Mouse (Mus musculus) hindbrain, embryonic 15.5 days (tissue): ENCODE measurements at regions not wholly inside any gene's neighbourhood (a gene's known extent, or its start where the extent isn't known, plus 50 kb on each side); places are given as distances from the start of the nearest gene placed in this dataset.

Experiments
- ATAC-seq: fragments of 200-750 bp; cut with Nextera tagmentation; 2 replicates; pipeline ENCODE4 v1.8.0; 2017; ENCODE audit warnings: low read depth, moderate number of reproducible peaks, moderate TSS enrichment; ENCODE audit not compliant: low FRiP score
- H3K27ac ChIP-seq: fragments of 300-500 bp; sonication (generic); replicated peaks from 2 replicates; pipeline ENCODE4 v1.5.1; 2015; ENCODE audit warnings: mild to moderate bottlenecking, inconsistent platforms
- H3K27me3 ChIP-seq: fragments of 300-500 bp; sonication (generic); 2 replicates; pipeline ENCODE4 v1.6.1; 2015; ENCODE audit warnings: control low read depth, inconsistent platforms
- H3K36me3 ChIP-seq: fragments of 300-500 bp; sonication (generic); 2 replicates; pipeline ENCODE4 v1.6.1; 2015; ENCODE audit warnings: control low read depth, inconsistent platforms
- H3K4me1 ChIP-seq: fragments of 300-500 bp; sonication (generic); replicated peaks from 2 replicates; pipeline ENCODE4 v1.6.1; 2015; ENCODE audit warnings: control low read depth, inconsistent platforms
- H3K4me2 ChIP-seq: fragments of 300-500 bp; sonication (generic); 2 replicates; pipeline ENCODE4 v1.6.1; 2015; ENCODE audit warnings: moderate library complexity, mild to moderate bottlenecking, inconsistent platforms
- H3K4me3 ChIP-seq: fragments of 300-500 bp; sonication (generic); 2 replicates; pipeline ENCODE4 v1.5.1; 2015; ENCODE audit warnings: mild to moderate bottlenecking, inconsistent platforms
- H3K9ac ChIP-seq: fragments of 300-500 bp; sonication (generic); 2 replicates; pipeline ENCODE4 v1.6.1; 2015; ENCODE audit warnings: inconsistent platforms
- H3K9me3 ChIP-seq: fragments of 300-500 bp; sonication (generic); 2 replicates; pipeline ENCODE4 v1.6.1; 2016; ENCODE audit warnings: control low read depth, inconsistent platforms
- WGBS: fragments of 180-500 bp; shearing (Covaris S2); methylation state at CpG from one replicate; pipeline ENCODE4 v1.1.7; 2015; 5-methylcytosine and 5-hydroxymethylcytosine counted together

DNA sequence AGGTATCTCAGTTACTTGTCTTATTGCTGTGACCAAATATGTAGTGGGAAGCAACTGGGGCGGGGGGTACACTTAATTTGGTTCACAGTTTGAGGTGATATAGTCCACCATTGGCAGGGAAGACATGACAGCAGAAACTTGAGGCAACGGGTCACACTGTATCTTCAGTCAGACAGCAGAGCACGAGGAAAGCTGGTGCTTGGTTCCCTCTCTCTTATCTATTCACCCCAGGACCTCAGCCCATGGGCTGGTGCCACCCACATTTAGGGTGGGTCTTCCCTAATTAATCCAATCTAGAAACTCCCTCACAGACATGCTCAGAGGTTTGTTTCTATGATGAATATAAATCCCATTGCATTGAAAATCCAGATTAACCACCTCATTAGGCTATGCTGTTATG lies 56.5 kb downstream of the Otud1 start:
- 73% methylated on average over 3 of the region's 3 CpGs for WGBS
- Histone ChIP-seq H3K9me3 (no peaks in the 10 kb centered on the region), H3K4me3 (no peak overlapping the region), H3K36me3 (no peaks in the 10 kb centered on the region), H3K4me1 (0 out of 2 replicates have a peak, but pooled peaks cover 2% of the 10 kb centered on the region), H3K27ac (no peak overlapping the region), H3K9ac (no peak overlapping the region), H3K4me2 (no peak overlapping the region), H3K27me3 (no peaks in the 10 kb centered on the region)
- ATAC-seq = no peak

- Histone ChIP-seq H3K36me3 (no peaks in the 10 kb centered on the region), H3K4me1 (0 out of 2 replicates have a peak, but pooled peaks cover 2% of the 10 kb centered on the region), H3K9me3 (no peaks in the 10 kb centered on the region), H3K9ac (0 out of 2 replicates have a peak overlapping the region, but pooled peaks have one; percentile 26), H3K4me3 (peak overlapping the region; percentile 29), H3K27me3 (no peaks in the 10 kb centered on the region), H3K4me2 (peak overlapping the region; percentile 53), H3K27ac (no peak overlapping the region)
- ATAC-seq = peak; percentile 89
- 31% methylated on average over 11 of the region's 11 CpGs for WGBS
Observed at GRCm38 (mm10) chr2:19715564-19716238, 58.1 kb downstream of the Otud1 start.

- H3K27ac ChIP-seq = no peak overlapping the region
- H3K4me2 ChIP-seq = no peak overlapping the region
- no peak for ATAC-seq
- H3K27me3 ChIP-seq = no peaks in the 10 kb centered on the region
- H3K36me3 ChIP-seq = no peaks in the 10 kb centered on the region
- H3K4me3 ChIP-seq = no peak overlapping the region
- no peak overlapping the region for H3K9ac ChIP-seq
- 0 out of 2 replicates have a peak, but pooled peaks cover 2% of the 10 kb centered on the region for H3K4me1 ChIP-seq
- H3K9me3 ChIP-seq = no peaks in the 10 kb centered on the region
- WGBS = 91% methylated on average over 5 of the region's 5 CpGs
Observed at GRCm38 (mm10) chr2:19716388-19716787, 58.8 kb downstream of the Otud1 start.

- no peak for ATAC-seq
- Histone ChIP-seq H3K27me3 (no peaks in the 10 kb centered on the region), H3K4me3 (no peak overlapping the region), H3K4me2 (no peak overlapping the region), H3K9me3 (no peaks in the 10 kb centered on the region), H3K9ac (no peak overlapping the region), H3K4me1 (no peaks in the 10 kb centered on the region), H3K27ac (no peak overlapping the region), H3K36me3 (no peaks in the 10 kb centered on the region)
- 88% methylated on average over 6 of the region's 6 CpGs for WGBS
Observed at GRCm38 (mm10) chr2:19726085-19726484, 68.5 kb downstream of the Otud1 start.

DNA sequence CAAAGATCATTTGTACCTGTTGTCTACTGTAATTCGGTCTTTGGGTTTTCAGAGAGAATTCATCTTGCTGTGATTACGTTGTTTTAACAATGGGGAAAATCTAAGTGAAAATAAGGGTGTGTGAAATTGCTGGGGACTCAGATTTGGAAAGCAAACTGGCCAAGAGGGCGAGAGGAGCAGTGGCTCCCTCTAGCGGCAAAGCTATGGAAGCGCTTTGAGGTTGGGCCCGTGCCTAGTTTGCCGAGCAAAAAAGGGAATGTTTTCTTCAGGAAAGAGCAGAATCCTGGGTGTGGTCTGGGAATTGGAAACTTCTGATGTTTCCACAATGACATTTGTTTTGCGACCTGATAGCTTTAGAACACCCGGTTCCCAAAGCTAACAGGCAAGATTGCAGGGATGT lies 69.4 kb downstream of the Otud1 start:
- Histone ChIP-seq H3K9ac (no peak overlapping the region), H3K4me3 (no peak overlapping the region), H3K27me3 (no peaks in the 10 kb centered on the region), H3K4me2 (no peak overlapping the region), H3K36me3 (no peaks in the 10 kb centered on the region), H3K4me1 (no peaks in the 10 kb centered on the region), H3K9me3 (no peaks in the 10 kb centered on the region), H3K27ac (no peak overlapping the region)
- ATAC-seq = no peak
- WGBS = 11% methylated on average over 9 of the region's 9 CpGs

GRCm38 (mm10) chr2:19732922-19733859 lies 75.6 kb downstream of the Otud1 start:
- Histone ChIP-seq H3K36me3 (no peaks in the 10 kb centered on the region), H3K4me3 (no peak overlapping the region), H3K4me2 (no peak overlapping the region), H3K9ac (no peak overlapping the region), H3K9me3 (no peaks in the 10 kb centered on the region), H3K27me3 (no peaks in the 10 kb centered on the region), H3K4me1 (no peaks in the 10 kb centered on the region), H3K27ac (no peak overlapping the region)
- WGBS = 74% methylated on average over 12 of the region's 12 CpGs
- no peak for ATAC-seq

- Histone ChIP-seq H3K4me1 (no peaks in the 10 kb centered on the region), H3K27me3 (no peaks in the 10 kb centered on the region), H3K27ac (no peak overlapping the region), H3K36me3 (no peaks in the 10 kb centered on the region), H3K4me2 (no peak overlapping the region), H3K9ac (no peak overlapping the region), H3K9me3 (no peaks in the 10 kb centered on the region), H3K4me3 (no peak overlapping the region)
- no peak for ATAC-seq
- WGBS = 85% methylated on average over 12 of the region's 12 CpGs
Observed at GRCm38 (mm10) chr2:19734164-19734870, 76.8 kb downstream of the Otud1 start.

DNA sequence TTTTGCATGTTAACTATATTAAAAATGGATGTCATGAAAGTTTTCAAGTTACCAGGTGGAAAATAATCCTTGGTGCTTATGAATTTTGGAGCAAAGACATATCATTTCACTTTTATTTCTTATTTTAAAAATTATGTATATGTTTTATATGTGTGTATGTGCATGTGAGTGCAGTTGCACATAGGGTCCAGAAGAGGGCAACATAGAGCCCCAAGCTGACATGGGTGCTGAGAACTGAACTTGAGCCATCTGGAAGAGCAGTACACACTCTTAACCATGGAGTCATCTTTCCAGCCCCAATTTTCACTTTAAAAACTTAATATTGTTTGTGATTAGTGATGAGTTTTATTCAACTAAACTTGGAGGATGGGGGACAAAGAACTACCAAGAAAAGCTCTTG lies 84.0 kb downstream of the Otud1 start:
- Histone ChIP-seq H3K4me2 (no peak overlapping the region), H3K4me1 (no peaks in the 10 kb centered on the region), H3K9me3 (no peaks in the 10 kb centered on the region), H3K4me3 (no peak overlapping the region), H3K27me3 (no peaks in the 10 kb centered on the region), H3K27ac (no peak overlapping the region), H3K36me3 (no peaks in the 10 kb centered on the region), H3K9ac (no peak overlapping the region)
- ATAC-seq = no peak

GRCm38 (mm10) chr2:19743467-19743866 lies 85.9 kb downstream of the Otud1 start:
- H3K4me3 ChIP-seq = no peak overlapping the region
- 0 out of 2 replicates have a peak, but pooled peaks have one; percentile 42 for ATAC-seq
- no peak overlapping the region for H3K27ac ChIP-seq
- H3K9me3 ChIP-seq = no peaks in the 10 kb centered on the region
- no peak overlapping the region for H3K4me2 ChIP-seq
- H3K27me3 ChIP-seq = no peaks in the 10 kb centered on the region
- no peaks in the 10 kb centered on the region for H3K4me1 ChIP-seq
- WGBS = 56% methylated on average over 4 of the region's 4 CpGs
- H3K9ac ChIP-seq = no peak overlapping the region
- H3K36me3 ChIP-seq = no peaks in the 10 kb centered on the region

DNA sequence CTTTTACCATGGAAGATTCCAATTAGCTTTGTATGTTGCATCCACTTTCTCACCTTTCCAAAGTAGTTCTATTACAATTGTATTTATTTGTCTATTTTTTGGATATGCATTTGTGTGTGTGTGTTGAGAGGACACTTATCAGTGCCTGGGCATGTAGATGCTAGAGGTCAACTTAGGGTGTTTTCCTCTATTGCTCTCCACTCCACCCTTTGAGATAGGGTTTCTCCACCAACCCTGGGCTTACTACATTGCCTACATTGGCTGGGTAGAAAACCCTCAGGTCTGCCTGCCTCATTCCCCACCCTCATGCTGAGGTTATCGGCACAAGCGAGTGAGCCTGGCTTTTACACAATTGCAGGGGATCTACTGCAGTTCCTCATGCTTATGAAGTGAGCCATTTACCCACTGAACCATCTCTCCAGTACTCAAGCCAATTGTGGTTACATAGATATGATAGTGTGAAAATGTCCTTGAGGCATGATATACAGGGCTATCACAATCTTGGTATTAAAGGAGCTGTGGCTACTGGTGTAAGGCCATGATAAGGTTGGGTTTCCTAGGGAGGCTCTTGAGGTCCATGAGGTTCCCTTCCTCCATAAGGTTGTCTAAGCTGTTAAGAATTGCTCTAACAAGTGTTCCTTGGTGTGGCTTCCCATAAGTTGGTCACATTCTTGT lies 87.6 kb downstream of the Otud1 start:
- Histone ChIP-seq H3K9me3 (no peaks in the 10 kb centered on the region), H3K9ac (no peak overlapping the region), H3K4me1 (no peaks in the 10 kb centered on the region), H3K27me3 (no peaks in the 10 kb centered on the region), H3K27ac (no peak overlapping the region), H3K36me3 (no peaks in the 10 kb centered on the region), H3K4me3 (no peak overlapping the region), H3K4me2 (no peak overlapping the region)
- 100% methylated on average over 2 of the region's 2 CpGs for WGBS
- no peak for ATAC-seq

GRCm38 (mm10) chr2:19752753-19753152 lies 95.2 kb downstream of the Otud1 start:
- 0 out of 2 replicates have a peak, but pooled peaks cover under 1% of the 10 kb centered on the region for H3K4me1 ChIP-seq
- H3K9me3 ChIP-seq = no peaks in the 10 kb centered on the region
- H3K4me2 ChIP-seq = no peak overlapping the region
- WGBS = 85% methylated on average over 11 of the region's 11 CpGs
- no peak for ATAC-seq
- no peak overlapping the region for H3K27ac ChIP-seq
- no peaks in the 10 kb centered on the region for H3K36me3 ChIP-seq
- H3K4me3 ChIP-seq = no peak overlapping the region
- H3K27me3 ChIP-seq = no peaks in the 10 kb centered on the region
- H3K9ac ChIP-seq = no peak overlapping the region
